Mouse (Mus musculus) Muller cell, postnatal 12 days (primary cell): ENCODE measurements around the gene Ly6g6e.
"Not testable (repeated sequence)": the region's sequence is repeated elsewhere in the genome, so short reads cannot be mapped to it uniquely, and the experiment has no call there.

Experiments used
- DNase-seq: peaks from one replicate; pipeline ENCODE4 v3.0.0-alpha.2; 2015; ENCODE audit errors: inconsistent ontology term

Ly6g6e gene

DNA sequence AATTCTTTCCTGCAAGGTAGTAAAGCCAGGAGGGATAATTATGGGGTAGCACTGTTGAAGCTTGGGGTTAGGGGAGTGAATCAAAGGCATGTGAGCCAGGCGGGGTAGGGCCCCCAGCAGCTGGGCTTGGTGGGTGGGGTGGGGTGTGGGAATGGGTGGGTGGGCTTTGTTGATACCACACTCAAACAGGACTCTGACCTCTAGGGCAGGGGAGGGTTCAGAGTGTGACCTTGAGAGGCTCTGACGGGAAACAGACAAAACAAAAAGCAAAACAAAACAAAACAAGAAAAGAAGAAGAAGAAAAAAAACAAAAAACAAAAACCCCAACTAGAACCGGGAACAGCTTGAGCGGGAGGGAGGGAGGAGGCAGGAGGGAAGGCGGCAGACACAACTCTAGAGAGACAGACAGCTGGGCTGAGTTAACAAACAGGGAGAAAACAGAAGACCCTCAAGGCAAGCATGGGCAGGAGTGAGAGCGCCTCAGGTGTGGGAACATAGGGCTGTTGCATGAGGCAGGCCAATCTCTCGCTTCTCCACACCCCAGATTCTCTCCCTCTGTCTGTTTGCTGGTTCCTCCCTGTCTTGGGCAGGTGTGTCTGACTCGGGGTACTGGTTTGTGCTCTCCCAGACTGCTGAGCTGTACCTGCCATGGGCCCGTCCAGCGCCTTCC is at the start of gene Ly6g6e:
Gene Ly6g6e (plus strand): TSS at position 396 of the 670 bp plus-strand sequence.
- DNase-seq, result no peak

- DNase-seq, result peak; percentile 89
Measured at GRCm38 (mm10) chr17:35027277-35028068, 49.2 kb upstream of the Ly6g6e start, which contains the start of gene Sapcd1. Gene Sapcd1, minus strand, starts transcription at chr17:35028016.

GRCm38 (mm10) chr17:35028315-35028714 is 48.4 kb upstream of the Ly6g6e start:
- no peak for DNase-seq

DNA sequence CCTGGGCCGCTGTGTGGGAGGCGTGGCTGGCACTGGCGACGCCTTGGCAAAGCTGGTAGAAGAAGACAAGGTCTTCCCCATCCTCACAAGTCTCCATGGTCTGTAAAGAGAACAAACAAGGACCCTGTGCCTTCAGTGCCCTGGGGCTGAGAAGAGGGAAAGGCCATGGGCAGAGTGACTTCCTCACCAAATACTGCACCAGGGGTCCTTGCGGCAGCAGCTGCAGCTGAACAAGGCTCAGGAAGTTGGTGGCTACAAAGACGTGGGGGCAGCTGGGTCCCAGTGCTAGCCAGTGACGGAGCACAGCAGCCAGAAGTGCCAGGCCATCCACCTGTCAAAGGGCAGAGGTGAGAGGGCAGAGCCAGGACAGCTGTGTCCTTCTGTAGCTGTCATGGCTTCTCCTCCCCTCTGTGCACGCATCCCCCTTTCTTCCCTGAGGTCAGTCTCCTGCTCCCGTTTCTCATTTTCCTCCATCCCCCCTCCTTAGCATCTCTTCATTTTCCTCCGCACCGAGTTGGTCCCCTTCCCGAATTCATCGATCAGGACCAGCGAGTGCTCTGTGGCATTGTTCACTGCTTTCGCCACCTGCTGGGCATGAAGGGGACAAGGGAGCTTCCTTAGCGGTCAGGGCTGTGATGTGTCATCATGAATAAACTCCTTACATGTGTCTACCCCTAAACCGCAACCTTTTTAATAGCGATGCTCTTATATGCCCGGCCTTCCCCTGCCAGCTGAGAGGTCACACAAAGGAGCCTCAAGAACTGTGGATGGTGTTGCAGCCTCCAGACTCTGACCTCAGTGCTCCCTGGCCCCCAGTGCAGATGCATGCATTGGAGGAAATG is 46.8 kb upstream of the Ly6g6e start:
- DNase-seq, result peak; percentile 55

- no peak for DNase-seq
Measured at GRCm38 (mm10) chr17:35031272-35031671, 45.4 kb upstream of the Ly6g6e start.

DNA sequence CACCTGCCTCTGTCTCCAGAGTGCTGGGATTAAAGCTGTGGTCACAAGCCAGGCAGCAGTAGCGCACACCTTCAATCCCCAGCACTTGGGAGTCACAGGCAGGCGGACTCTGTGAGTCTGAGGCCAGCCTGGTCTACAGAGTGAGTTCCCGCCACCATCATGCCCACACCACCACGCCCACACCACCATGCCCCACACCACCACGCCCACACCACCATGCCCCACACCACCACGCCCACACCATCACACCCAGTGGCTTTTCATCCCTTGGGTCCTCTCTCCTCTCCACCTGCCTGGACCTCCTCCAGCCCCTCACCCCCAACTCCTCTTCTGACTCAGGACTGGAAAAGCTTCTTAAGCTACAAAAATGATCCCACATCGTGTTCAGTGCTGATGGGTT is 44.8 kb upstream of the Ly6g6e start:
- DNase-seq, result no peak

- DNase-seq, result no peak
Measured at GRCm38 (mm10) chr17:35032323-35032870, 44.3 kb upstream of the Ly6g6e start.

- DNase-seq, result not testable (repeated sequence)
Measured at GRCm38 (mm10) chr17:35033703-35034102, 43.0 kb upstream of the Ly6g6e start.

- no peak for DNase-seq
Measured at GRCm38 (mm10) chr17:35034896-35035295, 41.8 kb upstream of the Ly6g6e start.

GRCm38 (mm10) chr17:35039121-35039873 is 37.4 kb upstream of the Ly6g6e start:
- DNase-seq, result no peak

GRCm38 (mm10) chr17:35043794-35044193 is 32.9 kb upstream of the Ly6g6e start:
- DNase-seq, result no peak

DNA sequence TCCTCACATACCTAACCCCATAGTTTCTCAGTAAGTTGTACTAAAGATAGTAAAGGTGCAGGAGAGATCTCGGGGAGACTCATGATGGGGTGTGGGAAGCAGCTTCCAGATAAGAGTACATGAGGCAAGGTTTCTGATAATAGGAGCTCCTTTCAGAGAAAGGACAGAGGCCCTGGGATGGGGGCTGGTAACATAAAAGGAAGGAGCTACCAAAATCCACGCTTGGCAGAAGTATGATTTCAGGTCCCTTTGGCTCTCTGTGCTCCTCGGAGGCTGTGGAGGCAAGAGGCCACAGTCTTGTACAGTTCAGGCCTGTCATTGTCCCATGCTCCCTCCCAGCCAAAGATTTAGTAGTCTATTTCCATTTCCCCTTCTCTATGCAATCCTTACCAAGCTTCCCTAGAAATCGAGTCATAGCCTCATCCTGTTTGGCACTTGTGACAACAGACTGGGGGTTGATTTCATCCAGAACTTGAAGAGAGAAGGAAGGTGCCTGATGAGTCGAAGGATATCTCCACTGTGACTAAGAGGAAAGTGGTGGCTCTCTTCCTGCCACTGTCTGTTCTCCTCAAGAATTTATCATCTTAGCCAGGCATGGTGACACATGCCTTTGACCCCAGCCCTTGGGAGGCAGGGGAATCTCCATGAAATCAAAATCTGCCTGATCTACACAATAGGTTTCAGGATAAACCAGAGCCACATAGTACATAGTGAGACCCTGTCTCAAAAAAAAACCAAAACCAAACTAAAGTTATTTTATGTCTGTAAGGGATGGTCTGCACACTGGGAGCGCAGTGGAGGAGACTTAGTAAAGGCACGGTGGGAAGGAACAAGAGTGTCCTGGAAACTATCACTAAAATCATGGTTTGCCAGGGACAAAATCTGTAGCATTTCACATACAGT is 31.5 kb upstream of the Ly6g6e start:
- DNase-seq, result peak; percentile 71

GRCm38 (mm10) chr17:35045807-35046680 is 30.7 kb upstream of the Ly6g6e start:
- DNase-seq, result no peak

- peak; percentile 100 for DNase-seq
Measured at GRCm38 (mm10) chr17:35046681-35047455, 29.8 kb upstream of the Ly6g6e start, which contains the start of gene Msh5. Gene Msh5, minus strand, starts transcription at chr17:35046745.

DNA sequence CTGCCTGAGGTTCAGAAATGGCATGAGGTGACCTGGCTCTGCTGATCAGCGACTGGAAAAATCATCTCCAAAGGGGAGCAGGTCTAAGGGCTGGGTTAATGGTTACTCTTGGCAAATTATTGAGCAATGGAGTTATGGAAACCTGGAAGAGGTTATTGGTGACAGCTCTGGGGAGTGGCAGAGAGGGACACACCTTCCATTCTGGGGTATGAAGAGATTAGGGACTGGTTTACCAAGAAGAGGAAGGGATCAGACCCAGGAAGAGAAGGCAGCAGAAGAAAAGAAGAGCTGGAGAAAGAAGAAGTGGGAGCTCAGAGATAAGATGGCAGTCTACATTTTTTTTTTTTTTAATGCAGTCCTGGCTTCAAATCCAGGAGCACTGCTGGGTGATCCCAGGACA is 29.0 kb upstream of the Ly6g6e start:
- no peak for DNase-seq

- DNase-seq, result no peak
Measured at GRCm38 (mm10) chr17:35048149-35048931, 28.4 kb upstream of the Ly6g6e start.

- DNase-seq, result no peak
Measured at GRCm38 (mm10) chr17:35048932-35049440, 27.7 kb upstream of the Ly6g6e start.
